Mouse (Mus musculus) heart, embryonic 10.5 days (tissue): Measurements from ENCODE around the gene Tmem88. TPM values are rescaled to one million over a fixed set of nuclear protein-coding genes. Genes with fewer than 3 reads are reported as not detected.

ENCODE experiments used
- DNase-seq: peaks from one replicate; pipeline ENCODE4 v3.0.0-alpha.2; 2017; ENCODE audit warnings: low spot score
- H3K27ac ChIP-seq: fragments of 300-500 bp; sonication (generic); 2 replicates; pipeline ENCODE4 v1.5.1; 2016; ENCODE audit warnings: mild to moderate bottlenecking
- H3K27me3 ChIP-seq: fragments of 300-500 bp; sonication (generic); 2 replicates; pipeline ENCODE4 v1.6.1; 2016; ENCODE audit warnings: mild to moderate bottlenecking; ENCODE audit not compliant: poor library complexity, insufficient read depth, severe bottlenecking
- H3K36me3 ChIP-seq: fragments of 300-500 bp; sonication (generic); 2 replicates; pipeline ENCODE4 v1.6.1; 2016; ENCODE audit warnings: mild to moderate bottlenecking, moderate library complexity
- H3K4me1 ChIP-seq: fragments of 300-500 bp; sonication (generic); 2 replicates; pipeline ENCODE4 v1.6.1; 2016; ENCODE audit warnings: mild to moderate bottlenecking
- H3K4me3 ChIP-seq: fragments of 300-500 bp; sonication (generic); 2 replicates; pipeline ENCODE4 v1.5.1; 2016; ENCODE audit warnings: mild to moderate bottlenecking, moderate library complexity
- H3K9me3 ChIP-seq: fragments of 300-500 bp; sonication (generic); 2 replicates; pipeline ENCODE4 v1.6.1; 2016; ENCODE audit warnings: mild to moderate bottlenecking, moderate library complexity
- WGBS: fragments of 180-500 bp; shearing (Covaris S2); methylation state at CpG from one replicate; pipeline ENCODE4 v1.1.7; 2016; 5-methylcytosine and 5-hydroxymethylcytosine counted together
- polyA plus RNA-seq: library from polyadenylated mRNA; unstranded; fragments of >200 nt; fragmentation: Nextera tagmentation; extraction: Ambion mirVana; gene quantifications from 2 replicates; pipeline ENCODE4 v1.2.1, GENCODE M21; 2016

Gene Tmem88
- polyA plus RNA-seq, result 38.9 and 52.5 TPM in 2 replicates

DNA sequence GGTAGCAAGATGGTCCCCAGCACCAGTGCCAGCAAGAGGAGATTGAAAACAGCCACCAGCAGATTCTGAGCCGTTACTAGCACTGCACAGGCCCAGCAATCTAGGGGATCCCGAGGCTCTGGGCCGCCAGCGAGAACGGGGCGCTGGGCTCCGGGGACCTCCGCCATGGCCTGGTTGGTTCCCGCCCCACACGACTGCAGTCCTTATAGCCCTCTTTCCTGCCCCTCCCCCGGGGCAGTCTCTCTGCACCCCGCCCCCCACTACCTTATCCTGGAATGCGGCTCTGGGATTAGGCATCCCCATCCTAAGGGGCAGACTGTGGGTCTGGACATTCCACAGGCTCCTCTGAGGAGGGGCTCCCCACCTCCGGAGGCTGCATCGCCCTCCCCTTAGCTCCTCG lies at the start of gene Tmem88:
TSS of gene Tmem88 (minus strand) at position 176 of the 400 bp plus-strand sequence.
- H3K4me1 ChIP-seq, result peaks cover 57% of the 10 kb centered on the region
- DNase-seq, result no peak
- H3K27me3 ChIP-seq, result peaks cover 10% of the 10 kb centered on the region
- peaks cover 37% of the 10 kb centered on the region for H3K36me3 ChIP-seq
- H3K27ac ChIP-seq, result peak within 1 kb of the TSS; percentile 99
- WGBS, result 1% methylated on average over 16 of the region's 16 CpGs
- no peaks in the 10 kb centered on the region for H3K9me3 ChIP-seq
- H3K4me3 ChIP-seq, result peak within 1 kb of the TSS; percentile 77

DNA sequence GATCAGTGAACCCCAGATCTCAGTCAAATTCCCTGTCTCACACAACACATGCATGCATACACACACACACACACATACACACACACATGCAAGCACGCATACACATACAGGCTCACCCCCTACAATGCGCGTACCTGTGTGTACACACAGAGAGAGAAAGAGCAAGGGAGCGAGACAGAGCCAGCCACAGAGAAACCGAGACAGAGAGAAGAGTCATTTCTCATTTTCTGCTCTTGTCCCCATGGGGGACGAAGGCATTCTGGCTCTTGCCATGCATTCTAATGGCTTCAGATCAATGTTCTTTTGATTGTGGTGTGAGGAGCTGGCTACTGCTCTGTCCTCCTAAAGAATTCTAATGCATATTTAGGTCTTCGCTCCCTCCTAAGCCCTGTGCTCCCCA lies 49.3 kb upstream of the Tmem88 start:
- no peaks in the 10 kb centered on the region; the same call in 1 of the 2 replicates for H3K27me3 ChIP-seq
- H3K4me3 ChIP-seq, result no peak overlapping the region
- WGBS, result 87% methylated on average over 7 of the region's 7 CpGs
- peaks cover 31% of the 10 kb centered on the region for H3K4me1 ChIP-seq
- H3K27ac ChIP-seq, result no peak overlapping the region
- DNase-seq, result no peak
- no peaks in the 10 kb centered on the region for H3K36me3 ChIP-seq
- peaks cover 4% of the 10 kb centered on the region; the same call in 1 of the 2 replicates for H3K9me3 ChIP-seq

DNA sequence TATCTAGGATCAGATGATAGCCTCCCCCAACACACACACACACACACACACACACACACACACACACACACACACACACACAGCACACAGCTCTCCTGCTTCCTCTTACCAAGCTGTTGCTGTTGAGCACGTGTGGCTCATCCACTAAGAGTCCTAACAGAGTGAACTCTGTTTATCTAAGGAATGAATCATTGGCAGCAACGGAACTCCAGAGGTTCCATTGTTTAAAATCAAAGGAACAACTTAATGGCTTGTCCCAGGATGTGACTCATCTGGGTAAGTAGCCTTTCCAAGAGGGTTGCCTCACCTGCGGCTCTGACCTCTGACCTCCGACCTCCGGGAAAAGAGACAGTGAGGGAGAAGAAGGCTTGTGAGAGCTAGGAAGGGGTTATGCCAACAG lies 45.3 kb upstream of the Tmem88 start:
- peaks cover 21% of the 10 kb centered on the region for H3K4me1 ChIP-seq
- no peak overlapping the region for H3K27ac ChIP-seq
- no peaks in the 10 kb centered on the region for H3K36me3 ChIP-seq
- H3K4me3 ChIP-seq, result no peak overlapping the region
- DNase-seq, result no peak
- H3K9me3 ChIP-seq, result peaks cover 4% of the 10 kb centered on the region; the same call in 1 of the 2 replicates
- H3K27me3 ChIP-seq, result no peaks in the 10 kb centered on the region; the same call in 1 of the 2 replicates
- WGBS, result 29% methylated on average over 5 of the region's 5 CpGs

DNA sequence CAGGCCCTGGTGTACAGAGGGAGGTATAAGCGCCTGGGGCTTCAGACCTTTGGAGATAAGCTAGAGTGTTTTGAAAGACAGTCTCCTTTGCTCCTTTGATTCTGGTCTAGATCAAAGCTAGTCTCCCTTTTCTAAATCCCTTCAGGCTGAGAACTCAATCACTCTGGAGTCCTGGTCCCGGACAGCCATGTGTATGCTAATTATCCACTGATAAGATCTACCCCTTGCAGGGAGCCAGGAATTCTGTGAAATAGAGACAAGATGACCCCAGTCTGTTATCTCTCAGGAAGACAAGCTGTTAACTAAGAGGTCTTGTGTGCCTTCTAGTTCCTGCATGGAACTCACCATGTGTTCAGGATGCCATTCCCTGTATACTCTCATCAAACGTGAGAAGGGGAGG lies 39.3 kb upstream of the Tmem88 start:
- H3K4me3 ChIP-seq, result no peak overlapping the region
- H3K27me3 ChIP-seq, result peaks cover 5% of the 10 kb centered on the region; the same call in 1 of the 2 replicates
- H3K36me3 ChIP-seq, result no peaks in the 10 kb centered on the region
- no peak for DNase-seq
- no peak overlapping the region for H3K27ac ChIP-seq
- 21% methylated on average over 3 of the region's 3 CpGs for WGBS
- H3K4me1 ChIP-seq, result peaks cover 30% of the 10 kb centered on the region
- H3K9me3 ChIP-seq, result no peaks in the 10 kb centered on the region

- H3K4me3 ChIP-seq, result no peak overlapping the region
- no peak for DNase-seq
- whole genome bisulfite sequencing, result 53% methylated on average over 6 of the region's 6 CpGs
- H3K27ac ChIP-seq, result no peak overlapping the region
- peaks cover 38% of the 10 kb centered on the region for H3K4me1 ChIP-seq
- no peaks in the 10 kb centered on the region for H3K9me3 ChIP-seq
- no peaks in the 10 kb centered on the region for H3K36me3 ChIP-seq
- peaks cover 5% of the 10 kb centered on the region; the same call in 1 of the 2 replicates for H3K27me3 ChIP-seq
Measured at GRCm38 (mm10) chr11:69433189-69433588, 35.2 kb upstream of the Tmem88 start.

- no peaks in the 10 kb centered on the region for H3K36me3 ChIP-seq
- H3K4me3 ChIP-seq, result no peak overlapping the region
- peaks cover 5% of the 10 kb centered on the region; the same call in 1 of the 2 replicates for H3K27me3 ChIP-seq
- WGBS, result 74% methylated on average over 11 of the region's 11 CpGs
- no peak overlapping the region for H3K27ac ChIP-seq
- no peaks in the 10 kb centered on the region for H3K9me3 ChIP-seq
- H3K4me1 ChIP-seq, result peaks cover 34% of the 10 kb centered on the region
- DNase-seq, result no peak
Measured at GRCm38 (mm10) chr11:69432640-69432982, 34.6 kb upstream of the Tmem88 start.

- Histone ChIP-seq H3K4me3 (0 out of 2 replicates have a peak overlapping the region, but pooled peaks have one; percentile 15), H3K4me1 (peaks cover 28% of the 10 kb centered on the region), H3K27ac (no peak overlapping the region), H3K27me3 (peaks cover 5% of the 10 kb centered on the region; the same call in 1 of the 2 replicates), H3K36me3 (no peaks in the 10 kb centered on the region), H3K9me3 (no peaks in the 10 kb centered on the region)
- DNase-seq, result peak; percentile 82
- 43% methylated on average over 11 of the region's 11 CpGs for WGBS
Measured at GRCm38 (mm10) chr11:69431829-69432639, 34.0 kb upstream of the Tmem88 start.

- peaks cover 25% of the 10 kb centered on the region for H3K4me1 ChIP-seq
- H3K4me3 ChIP-seq, result no peak overlapping the region
- no peak overlapping the region for H3K27ac ChIP-seq
- H3K36me3 ChIP-seq, result no peaks in the 10 kb centered on the region
- H3K9me3 ChIP-seq, result no peaks in the 10 kb centered on the region
- 84% methylated on average over 15 of the region's 15 CpGs for WGBS
- peaks cover 5% of the 10 kb centered on the region; the same call in 1 of the 2 replicates for H3K27me3 ChIP-seq
- DNase-seq, result no peak
Measured at GRCm38 (mm10) chr11:69430631-69431030, 32.6 kb upstream of the Tmem88 start.

DNA sequence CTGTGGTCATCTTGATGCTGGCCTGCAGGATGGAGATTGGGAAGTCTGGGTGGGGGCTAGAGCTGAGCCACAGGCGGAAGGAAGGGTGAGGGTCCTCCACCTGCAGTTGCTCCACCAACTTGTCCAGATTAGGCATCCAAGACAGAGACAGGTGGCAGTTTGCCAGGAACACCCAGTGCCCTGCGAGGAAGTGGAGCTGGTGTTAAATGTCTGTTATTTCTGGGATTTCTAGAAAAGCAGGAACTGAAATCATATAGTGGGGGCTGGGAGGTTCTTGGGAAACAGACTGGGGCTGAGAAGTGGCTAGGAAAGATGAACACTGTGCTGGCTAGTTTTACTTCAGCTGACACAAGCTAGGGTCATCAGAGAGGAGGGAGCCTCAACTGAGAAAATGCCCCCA lies 31.3 kb upstream of the Tmem88 start:
- Histone ChIP-seq H3K27me3 (peaks cover 6% of the 10 kb centered on the region; the same call in 1 of the 2 replicates), H3K27ac (no peak overlapping the region), H3K4me3 (no peak overlapping the region), H3K9me3 (no peaks in the 10 kb centered on the region), H3K4me1 (peaks cover 18% of the 10 kb centered on the region), H3K36me3 (no peaks in the 10 kb centered on the region)
- 33% methylated on average over 2 of the region's 2 CpGs for WGBS
- no peak for DNase-seq

- H3K36me3 ChIP-seq, result no peaks in the 10 kb centered on the region
- H3K4me3 ChIP-seq, result no peak overlapping the region
- no peak overlapping the region for H3K27ac ChIP-seq
- DNase-seq, result no peak
- H3K9me3 ChIP-seq, result no peaks in the 10 kb centered on the region
- WGBS, result 20% methylated on average over 4 of the region's 4 CpGs
- H3K4me1 ChIP-seq, result peaks cover 21% of the 10 kb centered on the region
- peaks cover 11% of the 10 kb centered on the region; the same call in 1 of the 2 replicates for H3K27me3 ChIP-seq
Measured at GRCm38 (mm10) chr11:69428751-69429150, 30.7 kb upstream of the Tmem88 start.

GRCm38 (mm10) chr11:69426246-69426645 lies 28.2 kb upstream of the Tmem88 start:
- DNase-seq, result no peak
- no peak overlapping the region for H3K4me3 ChIP-seq
- H3K36me3 ChIP-seq, result no peaks in the 10 kb centered on the region
- H3K4me1 ChIP-seq, result peaks cover 19% of the 10 kb centered on the region
- no peak overlapping the region for H3K27ac ChIP-seq
- H3K9me3 ChIP-seq, result no peaks in the 10 kb centered on the region
- peaks cover 29% of the 10 kb centered on the region for H3K27me3 ChIP-seq
- WGBS, result 86% methylated on average over 2 of the region's 2 CpGs

DNA sequence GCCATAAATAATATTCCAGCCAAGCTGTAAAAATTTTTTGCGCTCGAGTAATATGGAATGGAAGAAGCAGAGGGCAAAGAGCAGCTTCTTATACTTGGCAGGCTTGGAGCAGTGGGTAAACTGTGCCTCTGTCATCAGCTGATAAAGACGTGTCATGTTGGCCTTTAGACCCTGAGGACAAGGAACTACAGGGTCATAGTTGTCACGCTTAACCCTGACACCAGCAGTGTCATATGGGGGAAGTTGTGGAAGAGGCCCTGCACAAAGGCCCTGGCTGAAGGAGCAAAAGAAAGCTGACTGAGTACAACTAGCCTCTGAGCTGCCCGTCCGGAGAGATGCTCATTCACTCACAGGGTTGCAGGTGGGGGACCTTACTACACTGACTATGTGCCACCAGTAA lies 25.9 kb upstream of the Tmem88 start:
- Histone ChIP-seq H3K9me3 (no peaks in the 10 kb centered on the region), H3K27ac (no peak overlapping the region), H3K36me3 (no peaks in the 10 kb centered on the region), H3K27me3 (peaks cover 38% of the 10 kb centered on the region), H3K4me1 (peaks cover 34% of the 10 kb centered on the region), H3K4me3 (no peak overlapping the region)
- no peak for DNase-seq
- WGBS, result 55% methylated on average over 6 of the region's 6 CpGs

- H3K4me1 ChIP-seq, result peaks cover 39% of the 10 kb centered on the region
- H3K9me3 ChIP-seq, result no peaks in the 10 kb centered on the region
- no peak overlapping the region for H3K4me3 ChIP-seq
- no peak overlapping the region for H3K27ac ChIP-seq
- 82% methylated on average over 10 of the region's 10 CpGs for WGBS
- H3K36me3 ChIP-seq, result no peaks in the 10 kb centered on the region
- peaks cover 38% of the 10 kb centered on the region for H3K27me3 ChIP-seq
- no peak for DNase-seq
Measured at GRCm38 (mm10) chr11:69422842-69423241, 24.8 kb upstream of the Tmem88 start.
